Mouse (Mus musculus): ENCODE results near the gene Cdk18.

DNA sequence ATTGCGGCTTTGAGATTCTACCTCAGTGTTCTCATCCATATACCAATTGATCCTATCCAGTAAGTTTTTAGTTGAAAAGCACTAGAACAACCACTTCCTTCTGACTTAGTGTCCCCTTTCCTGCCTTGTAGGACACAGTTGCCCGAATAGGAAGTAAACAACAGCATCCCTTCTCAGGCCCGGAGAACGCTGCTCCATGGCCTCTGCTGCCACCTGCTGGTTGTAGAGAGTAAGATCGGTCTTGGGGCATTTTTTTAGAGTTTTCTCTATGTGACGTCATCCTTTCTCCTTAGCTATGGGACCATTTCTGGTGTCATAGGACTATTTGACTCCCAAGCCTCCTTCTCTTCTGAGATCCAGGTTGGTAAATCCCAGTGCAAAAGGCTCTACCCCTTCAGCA is 16.3 kb upstream of the Cdk18 start:
- peak; percentile 92 for TF ChIP-seq CTCF (IDR thresholded peaks at IDR 0.05; ENCODE audit: borderline replicate concordance, extremely low read depth, insufficient read depth, insufficient read length)
- TF ChIP-seq POLR2A (IDR thresholded peaks at IDR 0.05; ENCODE audit: borderline replicate concordance, extremely low read depth, insufficient read depth, insufficient read length, poor library complexity, severe bottlenecking), result no peak
